Mouse (Mus musculus) cortical plate, adult 2 months (tissue): ENCODE measurements around the gene Lin9.

Experiments
- CTCF ChIP-seq: fragments of 200-500 bp; IDR thresholded peaks from 2 replicates; pipeline ENCODE4 v1.5.1; 2011; ENCODE audit warnings: mild to moderate bottlenecking, control low read depth, low read length; ENCODE audit not compliant: insufficient read depth; ENCODE audit errors: extremely low read depth
- POLR2A ChIP-seq: fragments of 200-500 bp; IDR thresholded peaks from 2 replicates; pipeline ENCODE4 v1.6.1; 2011; ENCODE audit warnings: mild to moderate bottlenecking, low read length, control low read depth; ENCODE audit not compliant: insufficient read depth; ENCODE audit errors: extremely low read depth

GRCm38 (mm10) chr1:180703400-180703799 is 62.5 kb downstream of the Lin9 start:
- TF ChIP-seq CTCF (no peak), POLR2A (no peak)
